Mouse (Mus musculus): ENCODE data around the gene Mtrr.

The Mtrr gene

DNA sequence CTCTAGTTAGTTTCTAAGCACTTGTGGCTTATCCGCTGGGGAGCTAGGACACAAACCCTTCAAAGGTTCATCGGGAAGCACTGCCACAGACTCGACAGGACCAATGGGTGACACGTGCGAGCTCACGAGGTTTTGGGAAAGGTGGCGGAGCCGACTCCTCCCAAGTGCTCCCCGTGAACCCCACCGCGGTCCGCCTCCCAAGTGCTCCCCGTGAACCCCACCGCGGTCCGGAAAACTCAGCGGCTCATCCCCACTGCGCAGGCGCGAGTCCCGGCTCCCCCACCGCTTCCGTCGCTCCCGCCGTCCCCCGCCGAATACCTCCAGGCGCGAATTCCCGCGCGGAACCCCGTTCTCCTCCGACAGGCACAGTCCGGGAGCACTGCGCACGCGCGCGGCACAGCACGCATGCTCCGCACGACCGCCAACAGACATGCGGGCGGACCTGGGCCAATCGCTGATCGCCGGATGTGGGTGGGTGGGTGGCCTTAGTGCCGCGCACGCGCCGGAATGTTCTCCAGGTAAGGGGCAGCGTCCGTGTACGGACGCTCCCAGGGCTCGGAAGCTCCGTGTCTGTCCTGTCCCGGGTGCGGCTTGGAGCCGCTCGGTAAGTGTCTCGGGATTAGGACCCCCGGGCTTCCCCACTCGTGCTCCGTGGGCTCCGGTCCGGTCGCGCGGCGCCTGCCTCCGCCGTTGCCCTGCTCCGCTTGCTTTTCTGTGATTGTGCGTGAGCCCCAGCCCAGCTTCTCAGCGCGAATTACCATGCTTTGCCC is at the start of gene Mtrr, which contains the start of gene Fastkd3:
Gene Mtrr (minus strand): TSS at position 403 of the 770 bp plus-strand sequence.
Gene Fastkd3 (plus strand): TSS at position 488 of the 770 bp plus-strand sequence.
- peak; percentile 97 for DNase-seq

DNA sequence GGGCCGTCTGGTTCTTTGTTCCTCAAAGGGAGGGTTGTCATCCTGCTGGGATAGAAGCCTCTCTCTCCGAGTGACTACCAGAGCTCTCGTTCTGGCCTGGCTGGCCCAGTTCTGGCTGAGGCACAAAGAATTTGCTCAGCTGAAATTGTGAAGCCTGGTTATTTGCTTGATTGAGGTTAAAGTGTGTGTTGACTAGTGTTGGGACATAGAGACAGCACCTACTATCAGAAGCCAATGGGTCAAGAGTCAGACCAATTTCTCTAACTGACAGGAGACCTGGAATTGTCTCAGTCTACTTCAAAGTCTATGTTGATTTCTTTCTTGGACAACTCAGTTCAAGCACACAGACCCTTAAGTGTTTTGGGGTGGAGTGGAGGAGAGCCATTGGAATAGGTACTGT is 45.1 kb upstream of the Mtrr start:
- no peak for DNase-seq

DNA sequence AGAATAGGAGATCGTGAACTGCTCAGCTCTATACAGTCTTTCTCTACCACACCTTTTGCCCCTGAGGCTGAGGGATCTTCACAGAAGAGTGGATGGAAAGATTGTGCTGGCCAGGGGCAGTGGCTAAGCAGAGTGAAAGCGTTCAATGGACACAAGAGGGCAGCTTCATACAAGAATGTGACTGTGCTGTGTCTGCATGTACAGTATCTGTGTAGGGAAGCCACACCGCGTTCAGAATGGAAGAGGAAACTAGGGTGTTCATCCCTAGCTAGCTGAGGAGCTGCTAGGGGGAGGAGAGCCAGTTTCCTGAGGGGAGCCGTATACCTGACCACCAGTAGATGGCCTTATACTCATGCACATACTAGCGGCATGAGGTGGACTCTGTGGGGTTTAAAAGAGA is 40.8 kb upstream of the Mtrr start:
- peak; percentile 43 for DNase-seq

DNA sequence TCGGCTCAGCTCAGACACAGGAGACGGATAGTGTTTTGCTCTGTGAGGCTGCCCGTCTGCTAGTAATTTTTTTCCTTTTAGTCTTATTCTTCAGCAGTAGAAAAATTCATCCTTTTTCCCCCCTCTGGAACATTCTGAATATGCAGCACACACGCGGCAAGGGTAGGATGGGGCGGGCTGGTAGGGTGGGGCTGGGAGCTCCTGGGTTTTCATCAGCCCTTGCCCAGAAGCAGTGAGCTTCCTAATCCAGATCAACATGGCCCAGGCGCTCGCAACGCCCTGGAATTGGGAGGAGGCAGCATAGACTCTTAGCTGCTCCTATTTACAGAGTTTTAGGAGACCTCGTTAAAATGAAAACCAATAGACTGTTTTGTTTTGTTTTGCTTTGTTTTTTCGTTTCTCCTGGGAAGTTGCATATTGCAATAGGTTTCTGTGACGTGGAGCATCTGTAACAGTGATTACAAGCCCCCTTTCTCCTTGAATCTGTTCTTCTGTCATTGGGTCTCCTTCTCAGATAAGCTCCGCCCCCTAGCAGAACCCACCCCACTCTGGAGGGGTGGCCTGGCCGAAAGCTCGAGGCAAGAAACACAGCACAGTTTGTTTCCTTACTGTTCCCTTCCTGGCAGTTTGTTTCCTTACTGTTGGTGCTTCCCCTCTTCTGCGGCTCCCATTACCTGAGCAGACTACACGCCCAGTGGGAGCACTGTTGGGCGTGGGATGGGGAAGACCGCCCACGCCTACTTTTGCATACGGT is 25.9 kb upstream of the Mtrr start:
- DNase-seq, result no peak

DNA sequence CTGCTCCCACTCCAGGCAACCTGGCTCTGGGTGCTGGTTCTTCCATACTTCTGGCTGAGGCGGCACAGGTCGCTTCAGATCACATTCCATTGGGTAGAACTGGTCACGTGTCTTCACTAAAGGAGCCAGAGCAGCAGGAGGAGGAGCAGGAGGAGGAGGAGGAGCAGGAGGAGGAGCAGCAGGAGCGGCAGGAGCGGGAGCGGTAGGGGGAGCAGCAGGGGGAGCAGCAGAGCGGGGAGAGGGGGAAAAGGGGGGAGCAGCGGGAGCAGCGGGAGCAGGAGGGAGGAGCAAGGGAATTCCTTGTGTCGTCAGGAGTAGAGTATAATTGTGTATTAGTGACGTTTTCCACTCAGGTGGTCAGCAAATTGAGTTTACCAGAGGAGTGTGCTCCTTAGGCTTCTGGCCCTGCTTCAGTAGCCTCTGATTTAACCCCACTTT is 23.8 kb upstream of the Mtrr start:
- no peak for DNase-seq

DNA sequence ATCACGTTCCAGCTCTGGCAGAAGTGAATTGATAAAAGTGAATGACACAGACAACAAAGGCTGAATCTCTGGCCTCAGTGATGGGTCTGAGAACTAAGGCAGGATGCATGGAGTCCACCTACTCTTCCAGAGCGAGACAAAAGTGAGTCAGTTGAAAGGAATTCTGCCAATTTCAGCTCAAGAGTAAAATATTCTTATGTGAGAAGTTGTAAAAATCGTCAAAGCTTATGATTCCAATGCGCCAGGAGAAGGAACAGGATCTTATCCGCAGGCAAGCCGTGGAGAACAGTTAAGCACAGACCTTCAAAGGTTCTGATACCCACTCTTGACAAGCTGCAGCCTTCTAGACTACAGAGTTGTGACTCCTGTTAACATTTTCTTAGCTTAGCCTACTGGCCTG is 21.1 kb upstream of the Mtrr start:
- DNase-seq, result no peak

DNA sequence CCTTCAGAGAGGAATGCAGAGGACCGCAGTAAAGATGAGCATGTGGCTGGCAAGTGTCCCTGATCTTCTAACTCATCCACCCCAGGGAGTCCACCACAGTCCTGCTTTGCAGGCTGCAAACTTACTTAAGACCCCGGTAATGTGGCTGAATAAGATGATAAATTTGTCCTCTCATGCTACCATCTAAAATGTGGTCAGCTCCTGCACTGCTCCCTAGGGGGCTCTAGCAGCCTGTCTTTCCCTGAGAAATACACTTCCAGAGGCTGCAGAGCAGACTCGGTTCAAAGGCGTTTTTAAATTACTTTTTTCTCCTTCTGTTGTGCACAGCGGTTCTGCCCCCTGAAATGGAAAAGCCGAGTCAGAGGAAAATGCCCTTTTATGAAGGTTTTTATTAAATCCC is 19.2 kb upstream of the Mtrr start:
- DNase-seq, result no peak

DNA sequence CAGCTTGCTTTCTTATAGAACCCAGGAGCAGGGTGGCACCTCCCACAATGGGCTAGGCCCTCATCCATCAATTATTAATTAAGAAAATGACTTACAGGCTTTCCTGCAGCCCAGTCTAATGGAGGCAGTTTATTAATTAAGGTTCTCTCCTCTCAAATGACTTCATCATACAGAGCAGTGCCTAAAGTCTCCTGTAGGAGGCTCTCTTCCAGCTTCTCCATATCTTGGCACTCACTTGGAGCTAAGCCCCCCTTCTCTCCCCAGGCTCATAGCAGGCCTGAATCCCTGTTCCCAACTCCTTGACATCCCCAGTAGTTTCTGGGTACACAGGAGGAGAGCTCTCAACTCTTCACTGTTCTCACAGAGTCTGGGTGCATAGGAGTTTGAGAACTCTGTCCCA is 17.0 kb upstream of the Mtrr start:
- DNase-seq, result no peak

DNA sequence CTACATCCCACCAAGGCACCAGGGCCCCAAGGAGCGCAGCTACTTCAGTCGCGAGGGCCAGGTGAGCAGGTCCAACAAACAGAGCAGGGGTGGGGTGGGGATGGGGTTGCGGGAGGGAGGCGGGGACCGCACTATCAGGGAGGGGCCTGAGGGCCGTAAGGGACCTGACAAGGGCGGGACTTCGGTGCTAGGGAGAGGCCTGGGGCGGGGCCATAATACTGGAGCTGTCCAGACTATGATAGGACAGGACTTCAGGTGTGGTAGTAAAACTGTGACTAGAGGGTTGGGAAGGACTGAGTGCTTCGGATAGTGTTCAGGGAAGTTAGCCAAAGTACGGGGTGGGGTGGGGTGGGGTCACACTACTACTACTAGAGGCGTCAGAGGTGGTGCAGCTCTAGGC is 15.7 kb upstream of the Mtrr start:
- no peak for DNase-seq

DNA sequence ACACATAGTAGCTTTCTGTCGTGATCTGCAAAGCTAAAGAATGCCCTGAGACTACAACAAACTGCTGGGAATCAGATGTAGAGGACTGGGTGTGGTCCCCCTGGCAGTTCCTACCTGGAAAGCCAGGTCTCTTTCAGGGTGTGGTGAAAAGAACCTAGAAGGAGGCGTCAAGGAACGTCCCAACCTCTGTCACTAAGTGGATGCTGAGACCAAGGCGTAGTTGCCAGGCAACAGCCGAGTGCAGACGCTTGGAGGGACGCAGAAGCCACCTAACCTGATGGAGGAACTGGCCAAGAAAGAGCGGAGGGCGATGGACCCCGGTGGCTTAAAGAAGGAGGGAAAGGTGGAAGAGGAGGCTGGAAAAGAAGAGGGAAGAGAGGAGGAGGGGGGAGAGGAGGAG is 15.2 kb upstream of the Mtrr start, which contains the start of gene 1700001L19Rik:
Gene 1700001L19Rik (plus strand): TSS at position 223 of the 400 bp plus-strand sequence.
- DNase-seq, result no peak

DNA sequence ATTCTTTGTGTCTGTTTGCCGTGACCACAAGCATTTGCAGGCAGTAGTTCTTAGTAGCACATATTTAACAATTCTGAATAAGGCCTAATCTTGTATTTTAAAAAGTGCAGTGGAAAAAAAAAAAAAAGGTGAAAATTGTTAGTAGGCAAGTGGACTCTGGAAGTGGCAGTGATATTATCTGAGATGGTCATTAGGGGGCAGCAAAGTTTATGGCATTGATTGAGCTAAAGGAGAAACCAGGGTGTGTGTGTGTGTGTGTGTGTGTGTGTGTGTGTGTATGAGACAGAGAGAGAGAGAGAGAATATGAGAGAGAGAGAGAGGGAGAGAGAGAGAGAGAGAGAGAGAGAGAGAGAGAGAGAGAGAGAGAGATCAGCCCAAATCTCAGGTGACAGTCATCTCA is 11.8 kb upstream of the Mtrr start:
- no peak for DNase-seq

DNA sequence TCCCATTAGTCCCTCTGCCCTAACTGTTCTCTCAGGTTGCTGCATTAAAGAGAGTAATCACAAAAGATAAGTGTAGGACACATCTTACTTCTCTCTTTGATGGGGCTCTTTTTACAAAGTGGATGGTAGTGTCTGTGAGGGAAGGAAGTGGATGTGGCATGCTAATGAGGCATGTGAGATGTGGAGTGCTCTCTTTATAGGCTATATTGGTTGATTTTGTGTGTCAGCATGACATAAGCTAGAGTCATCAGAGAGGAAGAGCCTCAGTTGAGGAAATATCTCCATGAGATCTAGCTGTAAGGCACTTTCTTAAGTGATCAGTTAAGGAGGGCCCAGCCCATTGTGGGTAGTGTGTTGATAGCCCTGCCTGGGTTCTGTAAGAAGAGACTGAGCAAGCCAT is 6.4 kb upstream of the Mtrr start:
- DNase-seq, result no peak

DNA sequence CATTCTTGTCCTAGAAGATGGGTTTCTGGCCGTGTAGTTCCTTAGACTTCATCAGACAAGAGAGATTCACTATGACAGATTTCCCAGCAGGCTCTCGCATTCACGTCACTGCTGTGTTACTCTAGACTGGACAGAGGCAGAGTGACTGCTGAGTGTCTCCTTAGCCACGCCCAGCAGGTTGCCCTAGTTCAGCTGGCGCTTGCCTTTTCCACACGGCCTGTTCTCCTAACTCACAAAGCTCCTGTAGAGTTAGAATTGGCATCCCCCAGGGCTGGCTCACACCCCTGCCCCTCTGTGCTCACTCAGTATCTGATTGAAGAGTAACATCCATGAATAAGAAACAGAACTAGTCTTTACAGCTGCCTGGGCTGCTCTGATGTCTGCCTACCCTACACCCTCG is 3.5 kb upstream of the Mtrr start:
- DNase-seq, result no peak

DNA sequence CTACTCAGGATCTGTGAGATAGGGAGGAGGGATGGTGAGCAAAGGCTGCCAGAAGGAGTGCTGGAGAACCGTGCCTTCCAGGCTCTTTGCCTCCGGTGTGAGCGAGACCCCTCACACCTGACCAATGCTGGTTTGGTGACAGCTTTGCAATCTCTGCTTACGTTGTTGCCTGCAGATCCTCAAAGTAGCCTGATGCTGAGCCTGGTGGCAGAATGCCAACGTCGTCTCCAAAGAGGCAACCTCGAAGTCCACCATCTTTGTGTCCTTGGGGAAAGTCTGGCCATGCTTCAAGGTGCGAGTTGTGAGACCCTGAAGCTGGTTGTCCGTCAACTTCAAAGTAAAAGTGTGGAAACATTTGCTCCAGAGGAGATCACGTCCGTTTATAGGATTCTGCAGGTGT is 2.0 kb upstream of the Mtrr start:
- DNase-seq, result no peak

DNA sequence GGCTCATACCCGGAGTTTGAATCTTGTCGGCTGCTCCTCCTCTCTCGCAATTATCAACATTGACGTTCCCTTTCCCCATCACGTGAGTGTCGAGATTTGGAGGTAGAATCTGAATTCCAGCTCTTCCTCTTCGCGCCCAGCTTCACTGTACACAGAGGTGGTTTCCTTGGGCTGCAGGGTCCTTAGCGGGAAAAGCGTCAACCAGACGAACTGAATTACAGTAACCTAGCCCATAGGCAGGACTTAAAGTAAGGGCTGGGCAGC is 500 bp upstream of the Mtrr start:
- no peak for DNase-seq

DNA sequence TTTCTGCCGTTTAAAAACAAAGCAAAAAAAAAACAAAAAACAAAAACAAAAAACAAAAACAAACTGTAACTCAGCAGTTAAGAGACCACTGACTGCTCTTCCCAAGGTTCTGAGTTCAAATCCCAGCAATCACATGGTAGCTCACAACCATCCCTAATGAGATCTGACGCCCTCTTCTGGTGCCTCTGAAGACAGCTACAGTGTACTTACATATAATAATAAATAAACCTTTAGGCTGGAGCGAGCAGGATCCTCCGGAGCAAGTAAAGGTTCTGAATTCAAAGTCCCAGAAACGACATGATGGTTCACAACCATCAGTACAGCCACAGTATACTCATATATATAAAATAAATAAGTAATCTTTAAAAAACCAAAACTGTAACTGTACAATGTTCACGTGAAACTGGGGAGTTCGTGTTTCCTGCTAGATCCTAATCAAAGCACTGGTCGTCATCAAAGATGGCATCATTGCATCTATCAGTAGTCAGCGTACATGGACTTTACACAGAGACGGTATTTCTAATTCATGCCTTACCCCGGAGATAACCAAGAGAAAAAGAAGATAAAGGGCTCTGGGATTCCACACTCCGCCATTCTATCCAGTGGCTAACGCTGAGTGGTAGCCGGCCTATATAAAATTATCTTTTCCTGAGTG is 736 bp downstream of the Mtrr start:
- no peak for DNase-seq

DNA sequence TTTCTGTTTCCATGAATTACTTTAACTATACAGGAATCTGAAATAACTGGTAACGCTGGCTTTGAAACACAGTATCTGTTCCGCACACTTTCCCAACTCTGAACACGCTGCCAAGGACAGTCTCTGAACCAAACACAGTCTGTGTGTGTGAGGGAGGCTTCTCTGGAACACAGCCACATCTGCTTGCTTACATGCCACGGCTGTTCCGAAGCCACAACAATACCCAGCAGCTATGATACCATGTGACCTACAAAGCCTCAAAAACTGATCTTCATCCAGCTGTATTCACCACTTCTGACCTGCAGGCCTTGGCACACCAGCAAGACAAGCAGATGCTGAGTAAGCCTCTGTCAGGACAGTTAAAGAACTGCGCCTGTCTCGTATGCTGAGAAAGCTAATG is 4.0 kb downstream of the Mtrr start:
- DNase-seq, result peak; percentile 89

DNA sequence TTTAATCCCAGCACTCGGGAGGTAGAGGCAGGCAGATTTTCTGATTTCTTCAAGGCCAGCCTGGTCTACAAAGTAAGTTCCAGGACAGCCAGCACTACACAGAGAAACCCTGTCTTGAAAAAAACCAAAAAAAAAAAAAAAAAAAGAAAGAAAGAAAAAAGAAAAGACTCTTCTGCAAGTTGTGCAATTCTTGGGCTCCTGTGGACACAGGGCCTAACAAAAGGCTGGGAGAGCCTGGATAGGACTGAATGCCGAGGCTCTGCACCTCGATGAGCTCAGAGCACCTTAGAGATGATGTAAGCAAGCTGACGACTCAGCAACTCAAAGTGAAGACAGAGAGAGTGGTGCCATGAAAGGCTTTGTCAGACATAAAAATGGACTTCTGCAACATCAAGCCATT is 7.6 kb downstream of the Mtrr start:
- DNase-seq, result no peak

DNA sequence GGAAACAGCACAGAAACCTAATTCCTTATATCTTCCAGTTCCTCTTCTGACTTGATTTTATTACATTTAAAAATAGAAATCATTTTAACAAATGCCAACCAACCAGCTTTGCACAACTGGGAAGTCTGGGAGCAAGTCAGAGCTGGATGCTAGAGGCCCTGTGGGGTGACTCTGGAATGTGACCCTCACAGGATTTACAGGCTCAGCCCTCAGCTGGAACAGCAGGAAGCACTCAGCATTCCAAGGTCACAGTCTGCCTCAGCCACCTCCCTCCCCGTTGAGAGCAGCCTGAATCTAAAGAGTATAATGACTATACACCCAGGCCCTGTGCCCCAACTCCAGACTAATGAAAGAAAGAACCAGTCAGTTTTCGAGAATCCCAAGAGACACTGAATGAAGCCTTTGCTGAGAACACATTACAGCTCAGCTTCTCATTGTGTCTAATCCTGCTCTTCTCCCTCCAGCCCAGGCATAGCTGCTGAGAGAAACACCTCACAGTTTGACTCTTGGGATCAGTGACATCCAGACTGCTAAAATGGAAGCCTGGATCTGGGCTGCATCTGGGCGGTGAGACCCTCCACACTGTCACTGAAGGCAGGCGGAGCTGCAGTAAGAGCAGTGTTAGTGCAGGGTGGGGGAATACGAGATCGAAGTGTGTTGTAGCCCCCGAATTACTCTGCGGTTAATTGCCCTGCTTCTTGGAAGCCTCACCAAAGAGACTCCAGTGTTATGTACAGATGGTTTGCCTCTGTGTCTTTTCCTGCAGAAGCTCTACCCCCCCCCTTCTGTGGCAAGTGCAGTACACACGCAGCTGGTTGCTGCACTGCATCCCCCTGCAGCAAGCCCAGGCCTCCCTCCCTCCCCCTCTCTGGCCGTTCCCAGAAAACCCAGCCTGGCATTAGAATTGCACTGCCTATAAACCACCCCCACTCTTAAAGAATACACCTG is 8.7 kb downstream of the Mtrr start:
- DNase-seq, result no peak

DNA sequence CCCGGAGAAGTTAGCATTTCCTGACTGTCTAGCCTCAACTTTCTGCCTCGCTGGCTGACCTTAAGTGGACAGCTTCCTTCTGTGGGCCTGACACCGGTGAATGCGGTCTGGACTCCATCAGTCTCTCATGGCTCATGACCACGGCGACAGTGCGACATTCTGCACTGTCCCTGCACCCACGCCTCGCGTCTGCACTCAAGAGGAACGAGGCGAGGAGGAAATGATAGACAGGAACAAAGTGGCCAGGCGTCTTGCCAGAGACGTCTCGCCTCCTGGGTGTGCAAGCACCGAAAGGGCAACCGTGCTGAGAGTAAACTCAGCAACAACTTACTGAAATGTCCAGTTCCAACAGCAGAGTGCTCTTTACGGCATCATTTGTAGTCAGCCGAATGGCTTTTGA is 9.7 kb downstream of the Mtrr start:
- DNase-seq, result no peak

DNA sequence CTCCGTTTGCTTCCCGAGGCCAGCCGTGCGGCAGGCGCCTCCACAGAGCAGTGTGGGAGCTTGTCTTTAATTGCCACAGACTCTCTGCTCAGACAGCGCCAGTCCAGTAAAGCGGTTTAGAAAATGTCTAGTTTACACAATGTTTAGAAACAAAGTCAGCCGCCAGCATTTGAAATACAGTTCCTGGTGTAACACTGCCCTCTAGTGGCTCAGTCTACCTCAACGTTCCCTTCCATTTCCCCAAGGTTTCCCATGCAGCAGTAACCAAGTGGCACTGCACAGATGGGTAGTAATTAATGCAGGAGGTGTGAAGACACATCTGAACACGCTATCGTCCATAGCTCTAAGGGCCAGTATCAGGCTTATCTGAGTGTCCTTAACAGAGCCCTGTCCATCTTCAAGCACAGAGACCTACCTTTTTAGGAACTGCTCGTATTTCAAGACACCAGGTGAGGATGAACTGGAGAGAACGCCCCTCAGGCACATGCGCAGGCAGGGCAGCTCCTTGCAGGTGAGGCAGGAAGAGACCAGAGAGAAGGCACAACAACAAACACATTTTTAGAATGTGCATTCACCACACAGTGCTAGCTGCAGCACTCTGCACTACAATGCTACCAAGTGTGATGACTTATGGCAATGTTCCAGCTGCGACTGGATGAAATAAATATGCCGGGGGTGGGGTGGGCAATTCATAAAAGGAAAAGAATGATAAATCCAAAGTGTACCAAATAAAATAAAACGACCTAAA is 12.2 kb downstream of the Mtrr start:
- peak; percentile 69 for DNase-seq

DNA sequence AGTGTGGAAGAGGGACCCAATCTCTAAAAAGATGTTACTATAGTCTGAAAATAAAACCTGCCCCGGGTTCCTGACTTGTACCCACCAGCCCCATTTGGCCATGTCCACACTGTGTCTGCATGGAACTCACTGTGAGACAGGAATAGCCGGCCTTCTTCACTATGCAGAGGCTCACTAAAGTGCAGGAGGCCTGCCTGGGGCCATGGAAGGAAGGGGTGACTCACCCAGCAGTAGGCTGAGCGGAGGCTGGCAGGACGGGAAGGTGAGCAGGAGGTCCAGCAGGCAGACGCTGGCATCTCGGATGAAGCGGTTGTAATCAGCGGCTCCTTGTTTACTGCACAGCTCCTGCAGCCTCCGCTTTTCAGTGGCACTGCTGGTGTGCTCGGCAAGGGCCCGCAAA is 13.4 kb downstream of the Mtrr start:
- no peak for DNase-seq

All from layer of hippocampus, adult 9-11 months (tissue).